Mouse (Mus musculus): Measurements from ENCODE around the gene Slc16a14. TPM values are rescaled to one million over a fixed set of nuclear protein-coding genes. Genes with fewer than 3 reads are reported as not detected.

Gene Slc16a14
- polyA plus RNA-seq, 1 experiment from 2014 or later: 7.5 TPM

DNA sequence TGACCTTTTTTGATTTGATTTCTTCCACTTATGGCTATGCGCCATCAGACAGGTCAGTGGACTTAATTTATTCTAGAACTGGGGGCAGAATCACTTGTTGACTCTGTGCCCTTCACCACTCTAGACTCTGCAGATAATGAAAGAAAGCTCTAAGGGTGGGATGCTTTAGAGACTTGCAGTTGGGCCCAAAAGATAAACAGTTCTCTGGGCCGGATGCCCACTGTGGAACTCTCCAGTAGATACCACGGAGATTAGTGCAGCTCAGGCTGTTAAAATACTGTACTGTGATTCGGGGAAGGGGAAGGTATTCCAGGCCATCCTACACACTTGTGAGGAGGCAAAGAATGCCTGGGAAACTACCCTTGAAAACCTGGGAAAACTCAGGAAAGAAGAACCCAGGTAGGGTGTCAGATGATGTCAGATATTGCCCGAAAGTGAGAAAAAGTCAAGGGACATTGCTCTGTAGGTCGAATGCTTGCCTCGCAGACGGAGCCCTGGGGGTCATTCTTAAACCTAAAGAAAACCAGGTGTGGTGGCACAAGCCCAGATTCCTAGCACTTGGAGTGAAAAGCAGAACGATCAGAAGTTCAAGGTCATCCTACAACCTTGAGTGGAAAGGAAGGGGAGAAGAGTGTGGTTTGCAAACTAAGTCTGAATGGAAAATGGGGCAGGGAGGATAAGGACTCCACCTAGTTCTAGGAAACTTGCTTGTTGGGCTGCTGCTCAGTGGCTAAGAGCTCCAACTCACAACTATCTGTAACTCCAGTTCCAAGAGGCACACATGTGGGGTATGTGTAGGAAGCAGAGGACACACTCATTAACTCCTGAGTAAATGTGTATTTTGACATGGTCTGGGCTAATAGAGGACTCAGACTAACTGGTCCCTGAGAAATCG lies 74.3 kb downstream of the Slc16a14 start:
- Histone ChIP-seq H3K4me3 (no peak overlapping the region), H3K27me3 (no peaks in the 10 kb centered on the region), H3K9me3 (no peaks in the 10 kb centered on the region), H3K36me3 (no peaks in the 10 kb centered on the region), H3K27ac (replicated peaks) (no peak overlapping the region), H3K9ac (no peak overlapping the region), H3K4me1 (replicated peaks) (no peaks in the 10 kb centered on the region), H3K4me2 (no peak overlapping the region)
- 86% methylated on average over 10 of the region's 10 CpGs for WGBS
- ATAC-seq (ENCODE audit: low read depth): no peak

DNA sequence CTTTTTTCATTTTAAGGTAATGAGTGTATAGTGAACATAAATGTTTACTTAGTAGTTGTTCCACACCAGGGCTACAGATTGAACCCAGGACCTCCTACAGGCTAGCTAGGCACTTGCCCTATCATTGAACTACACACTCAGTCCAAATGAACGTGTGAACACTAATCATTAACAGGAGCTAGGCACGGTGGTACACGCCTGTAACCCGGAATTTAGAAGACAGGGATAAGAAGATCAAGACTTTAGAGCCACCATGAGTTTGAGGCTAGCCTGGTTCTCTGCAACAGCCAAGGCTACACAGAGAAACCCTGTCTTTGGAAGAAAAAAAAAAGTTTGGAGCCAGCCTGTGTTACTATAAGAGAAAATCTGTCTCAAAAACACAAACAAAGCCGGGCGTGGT lies 75.3 kb downstream of the Slc16a14 start:
- Histone ChIP-seq H3K4me1 (replicated peaks) (no peaks in the 10 kb centered on the region), H3K9ac (no peak overlapping the region), H3K4me3 (no peak overlapping the region), H3K27me3 (no peaks in the 10 kb centered on the region), H3K36me3 (no peaks in the 10 kb centered on the region), H3K27ac (replicated peaks) (no peak overlapping the region), H3K4me2 (no peak overlapping the region), H3K9me3 (no peaks in the 10 kb centered on the region)
- no peak for ATAC-seq (ENCODE audit: low read depth)
- WGBS: 94% methylated on average over 6 of the region's 6 CpGs

Other genes with a start within 250 kb of the Slc16a14 start
- 250 and 258 TPM in 2 replicates for gene Dner, start 238.9 kb downstream of the Slc16a14 start, polyA plus RNA-seq (2015; fragmentation: Nextera tagmentation; extraction: Ambion mirVana)
- 4.9 and 6.1 TPM in 2 replicates for gene Fbxo36, start 95.3 kb downstream of the Slc16a14 start, polyA plus RNA-seq (2015; fragmentation: Nextera tagmentation; extraction: Ambion mirVana)
- gene Trip12, start 94.6 kb downstream of the Slc16a14 start, polyA plus RNA-seq (2015; fragmentation: Nextera tagmentation; extraction: Ambion mirVana): 56.2 and 60.9 TPM in 2 replicates
- gene Gm10553, start 165.0 kb upstream of the Slc16a14 start, polyA plus RNA-seq (2015; fragmentation: Nextera tagmentation; extraction: Ambion mirVana): not detected in 2 replicates
- not detected in 2 replicates for gene A530032D15Rik, start 174.7 kb upstream of the Slc16a14 start, polyA plus RNA-seq (2015; fragmentation: Nextera tagmentation; extraction: Ambion mirVana)

All from neural tube, embryonic 13.5 days (tissue).